ENCODE assay signal across 6 mouse cellular contexts in genomic region chr4:9123396-9124031, GRCm38 (mm10).
"Had no signal": no experiment of that assay in that cellular context is flagged by ENCODE, and none has a peak within 500 bp of the region (broad histone marks: within the 10 kb centered on the region; RNA-seq: fewer than 3 reads in every experiment).

No protein-coding gene starts in this region.

- H3K4me3 ChIP-seq: left cerebral cortex, adult 2 months; limb, embryonic 10.5 days; liver, embryonic 12.5 days had no signal

- H3K4me2 ChIP-seq: liver, embryonic 12.5 days had no signal

- ATAC-seq: liver, embryonic 12.5 days had no signal

- H3K9ac ChIP-seq: liver, embryonic 12.5 days had no signal

- H3K36me3 ChIP-seq: limb, embryonic 10.5 days; liver, embryonic 12.5 days had no signal

- H3K27ac ChIP-seq: left cerebral cortex, adult 2 months; limb, embryonic 10.5 days; liver, embryonic 12.5 days had no signal

- H3K9me3 ChIP-seq: limb, embryonic 10.5 days; liver, embryonic 12.5 days had no signal

- H3K27me3 ChIP-seq: liver, embryonic 12.5 days had no signal

- DNase-seq: kidney, adult 18-20 months; right cerebral cortex, postnatal 14 days; thymus, postnatal 36 days had no signal
